Mouse (Mus musculus) adrenal gland, postnatal 25 days (tissue): ENCODE results near the gene Dph7. TPM values are rescaled to one million over a fixed set of nuclear protein-coding genes. Genes with fewer than 3 reads are reported as not detected.
A peak's percentile ranks its signal among the peaks of the same experiment; 100 is the strongest.
"Not testable (repeated sequence)": the region's sequence is repeated elsewhere in the genome, so short reads cannot be mapped to it uniquely, and the experiment has no call there.

Experiments used
- DNase-seq: peaks from one replicate; pipeline ENCODE4 v3.0.0; 2021; ENCODE audit warnings: mixed read lengths
- long read RNA-seq: library from polyadenylated mRNA; stranded (forward); transcript quantifications from one replicate; pipeline ENCODE4 v2.0.0, GENCODE M21; 2021
- total RNA-seq: library from RNA; stranded (reverse); gene quantifications from 2 replicates; pipeline ENCODE4 v1.2.3, GENCODE M21; 2021

Dph7 gene
- total RNA-seq, result 9.6 and 15.5 TPM in 2 replicates
- long read RNA-seq, transcript Dph7-201 (9 exons, 1,666 nt), result major isoform, 8 of 22 reads
- long read RNA-seq, partial matches to known transcripts, result 1 of 22 reads
- long read RNA-seq, other reads (novel, unspliced or antisense), result 12 of 22 reads

DNA sequence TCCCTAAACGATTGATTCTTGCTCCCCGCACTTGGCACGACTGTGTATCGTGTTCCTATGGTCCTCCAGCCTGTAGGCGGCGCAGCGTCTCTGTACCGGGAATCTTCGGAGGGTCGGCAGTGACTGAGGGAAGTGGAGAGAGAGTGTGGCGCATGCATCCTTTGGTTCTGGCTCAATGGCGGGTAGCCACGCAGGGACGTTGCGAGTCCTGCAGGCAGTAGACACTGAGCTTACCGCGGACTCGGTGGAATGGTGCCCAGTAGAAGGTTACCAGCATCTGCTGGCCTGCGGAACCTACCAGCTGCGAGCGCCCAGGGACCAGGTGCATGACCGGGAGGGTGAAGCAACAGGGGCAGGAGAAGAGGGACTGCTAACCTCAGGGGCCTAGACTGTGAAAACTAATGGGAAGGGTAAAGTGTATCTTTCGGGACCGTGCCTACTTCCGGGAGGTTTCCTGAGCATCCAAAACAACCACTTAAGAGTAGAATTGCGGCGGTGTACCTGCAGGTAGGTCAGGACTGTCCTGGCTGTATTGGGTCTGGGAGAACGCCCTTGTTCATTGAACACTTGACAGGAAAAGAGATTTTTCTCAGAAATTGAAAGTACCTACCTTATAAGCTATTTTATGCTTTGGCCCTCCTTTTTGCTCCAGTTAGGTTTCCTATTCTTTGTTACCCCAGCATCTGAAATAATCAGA, at the start of gene Dph7:
Gene Dph7 (plus strand): TSS at position 97 of the 697 bp plus-strand sequence.
- DNase-seq, result peak; percentile 85

DNA sequence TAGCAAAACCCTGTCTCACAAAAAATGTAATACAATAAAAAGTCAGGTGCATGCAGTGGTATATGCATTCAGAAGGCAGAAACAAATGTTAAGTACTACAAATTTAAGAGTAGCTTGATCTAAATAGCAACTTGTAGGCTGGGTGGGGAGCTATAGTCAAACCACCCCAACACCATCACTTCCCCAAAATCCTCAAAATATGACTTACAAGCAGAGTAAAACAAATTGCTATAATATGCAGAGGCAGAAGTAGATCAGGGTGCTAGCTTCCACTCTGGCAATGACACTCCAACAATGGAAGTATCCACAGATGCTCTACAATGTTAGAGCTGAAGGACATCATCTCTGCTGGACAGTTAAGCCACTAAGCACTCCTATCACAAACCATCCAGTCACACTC, 49.6 kb upstream of the Dph7 start:
- DNase-seq, result no peak

DNA sequence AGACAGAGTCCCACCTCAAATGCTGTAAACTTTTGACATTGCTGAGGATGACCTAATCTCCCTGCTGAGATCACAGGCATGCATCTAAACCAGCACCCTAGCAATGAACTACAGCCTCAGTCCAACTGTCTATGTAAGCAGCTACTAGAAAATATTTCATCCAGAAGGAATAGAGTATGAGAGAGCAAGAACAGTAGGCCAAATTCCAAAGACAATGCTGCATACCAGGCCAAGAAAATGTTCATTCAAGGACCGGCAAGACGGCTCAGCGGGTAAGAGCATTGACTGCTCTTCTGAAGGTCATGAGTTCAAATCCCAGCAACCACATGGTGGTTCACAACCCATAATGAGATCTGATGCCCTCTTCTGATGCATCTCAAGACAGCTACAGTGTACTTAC, 47.4 kb upstream of the Dph7 start:
- DNase-seq, result no peak

DNA sequence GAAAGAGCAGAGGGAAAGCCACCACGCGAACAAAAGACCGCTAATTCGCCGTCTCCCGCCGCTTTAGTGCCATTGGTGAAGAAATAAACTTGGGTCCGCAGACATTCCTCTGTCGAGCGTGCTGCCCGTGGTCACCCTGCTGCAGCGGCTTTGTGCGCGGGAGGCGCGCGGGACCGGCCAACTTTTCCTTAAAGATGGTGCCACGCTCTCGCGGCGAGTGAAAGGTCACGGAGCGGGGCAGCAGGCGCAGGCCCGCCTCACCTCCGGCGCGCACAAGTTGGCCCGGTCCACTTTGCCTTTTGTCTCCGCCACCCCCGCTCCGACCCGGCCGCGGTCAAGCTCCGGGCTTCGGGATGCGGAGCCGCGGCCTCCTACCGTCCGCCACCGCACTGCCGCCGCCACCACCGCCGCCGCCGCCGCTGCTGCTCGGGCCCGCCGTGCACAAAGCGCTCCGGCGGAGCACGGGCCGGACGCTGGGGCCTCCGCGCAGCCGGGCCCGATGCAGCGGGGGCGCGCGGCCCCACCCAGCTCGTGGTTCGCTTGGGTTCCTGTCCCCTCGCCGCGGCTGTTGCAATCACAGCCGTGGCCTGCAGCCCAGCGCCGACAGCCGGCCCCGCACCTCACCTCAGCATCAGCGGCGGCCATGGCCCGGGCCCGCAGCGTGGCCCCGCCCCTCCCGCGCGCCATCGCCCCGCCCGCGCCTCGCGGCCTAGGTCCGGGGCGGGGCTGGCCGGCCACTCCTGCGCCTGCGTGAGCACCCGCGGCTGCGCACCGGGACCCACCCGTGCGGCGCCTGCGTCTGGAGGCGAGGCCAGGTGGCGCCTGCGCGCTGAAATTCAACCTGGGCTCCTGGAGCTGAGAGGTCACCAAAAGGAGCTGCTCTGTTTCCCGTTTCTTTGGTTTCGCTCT, 43.0 kb upstream of the Dph7 start, which contains the start of gene Ehmt1:
Gene Ehmt1 (minus strand): TSS at position 685 of the 909 bp plus-strand sequence.
- peak; percentile 97 for DNase-seq

DNA sequence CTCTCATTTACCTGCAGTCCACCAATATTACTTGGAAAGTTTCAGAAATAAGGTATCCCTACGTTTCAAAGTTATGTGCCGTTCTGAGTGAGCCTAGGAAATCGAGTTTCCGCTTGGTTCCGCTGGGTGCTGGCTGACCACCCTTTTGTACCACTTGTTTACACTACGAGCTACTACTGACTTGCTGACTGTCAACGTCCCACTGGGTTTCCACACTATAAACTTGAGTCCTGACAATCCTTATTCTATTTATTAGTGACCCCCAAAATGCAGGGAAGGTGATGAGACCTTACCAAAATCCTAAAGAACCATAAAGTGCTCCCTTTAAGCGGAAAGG, 42.4 kb upstream of the Dph7 start:
- no peak for DNase-seq

DNA sequence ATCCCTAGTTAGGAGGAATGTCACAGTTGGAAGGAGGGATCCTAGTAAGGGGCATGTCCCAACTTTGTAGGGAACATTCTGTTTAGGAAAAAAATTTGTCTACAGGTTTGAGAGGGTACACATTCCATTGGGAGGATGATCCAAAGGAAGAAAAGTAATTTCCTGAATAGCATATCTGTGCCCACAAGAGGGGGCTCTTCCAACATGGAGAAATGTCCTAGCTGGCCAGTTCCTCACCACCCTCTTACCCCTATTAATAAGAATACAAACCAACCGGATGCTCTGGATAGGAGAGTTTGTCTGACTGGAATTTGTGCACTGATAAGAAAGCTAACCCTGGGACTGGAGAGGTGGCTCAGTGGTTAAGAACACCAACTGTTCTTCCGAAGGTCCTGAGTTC, 38.6 kb upstream of the Dph7 start:
- DNase-seq, result no peak

DNA sequence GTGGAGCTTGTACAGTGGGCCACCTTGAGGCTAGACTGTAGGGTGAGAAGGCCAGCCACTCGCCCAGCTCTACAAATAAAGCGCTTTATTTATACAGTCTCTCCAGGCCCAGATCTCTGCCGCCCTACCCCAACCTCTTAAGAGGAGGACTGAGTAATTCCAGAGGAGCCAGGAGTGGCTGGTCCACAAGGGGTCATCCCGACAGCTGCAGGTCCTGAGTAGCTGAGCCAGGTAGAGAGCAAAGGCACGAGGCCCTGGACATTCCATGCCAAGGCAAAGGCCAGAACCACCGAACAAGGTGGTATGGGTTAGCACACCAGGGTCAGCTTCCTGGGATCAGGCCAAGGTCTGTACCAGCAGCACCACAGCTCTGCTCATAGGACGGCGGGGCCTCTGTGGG, 36.9 kb upstream of the Dph7 start:
- no peak for DNase-seq

DNA sequence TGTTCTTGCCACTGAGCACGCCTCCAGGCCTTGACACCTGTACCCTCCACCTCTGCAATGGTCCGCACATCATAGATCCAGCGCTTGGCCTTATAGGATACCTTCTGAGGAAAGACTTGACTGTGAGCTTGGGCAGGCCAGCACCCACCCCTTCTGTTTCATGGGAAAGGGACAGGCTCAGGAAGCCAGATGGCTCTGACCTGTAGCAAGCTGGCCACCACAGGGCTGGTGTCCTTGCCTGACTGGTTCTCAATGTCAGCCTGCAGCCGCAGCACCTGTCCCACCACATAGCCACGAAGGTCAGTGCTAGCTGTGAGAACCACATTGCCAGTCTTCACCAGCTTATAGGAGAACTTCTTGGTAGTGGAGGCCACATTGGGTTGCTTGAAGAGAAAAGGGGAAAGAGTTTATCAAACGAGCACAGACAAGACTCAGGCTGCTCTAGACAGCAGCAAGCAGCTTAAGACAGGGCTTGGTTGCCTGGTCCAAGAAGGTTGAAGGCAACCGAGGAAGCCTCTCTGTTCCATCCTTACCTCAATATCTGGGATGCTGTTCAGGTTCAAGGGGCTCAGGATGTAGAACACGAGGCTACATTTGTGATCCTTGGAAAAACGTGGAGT, 35.7 kb upstream of the Dph7 start:
- DNase-seq, result no peak

DNA sequence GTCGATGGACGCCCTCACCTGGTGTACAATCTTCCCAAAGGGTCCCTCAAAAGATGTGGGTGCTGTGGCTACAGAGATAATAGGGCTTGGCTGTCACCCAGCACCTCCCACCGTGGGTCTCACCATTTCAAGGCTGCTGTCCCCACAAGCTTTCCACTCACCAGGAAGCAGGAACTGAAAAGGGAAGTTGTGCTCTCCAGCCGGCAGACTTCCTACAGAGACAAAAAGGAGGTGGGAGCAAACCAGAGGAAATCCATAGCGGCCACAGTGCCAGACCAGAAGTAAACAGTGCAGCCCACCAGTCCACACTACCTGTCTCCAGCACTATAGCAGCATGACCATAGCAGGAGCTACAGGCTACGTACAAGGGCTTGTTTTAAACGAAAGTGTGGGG, 35.2 kb upstream of the Dph7 start:
- DNase-seq, result no peak

DNA sequence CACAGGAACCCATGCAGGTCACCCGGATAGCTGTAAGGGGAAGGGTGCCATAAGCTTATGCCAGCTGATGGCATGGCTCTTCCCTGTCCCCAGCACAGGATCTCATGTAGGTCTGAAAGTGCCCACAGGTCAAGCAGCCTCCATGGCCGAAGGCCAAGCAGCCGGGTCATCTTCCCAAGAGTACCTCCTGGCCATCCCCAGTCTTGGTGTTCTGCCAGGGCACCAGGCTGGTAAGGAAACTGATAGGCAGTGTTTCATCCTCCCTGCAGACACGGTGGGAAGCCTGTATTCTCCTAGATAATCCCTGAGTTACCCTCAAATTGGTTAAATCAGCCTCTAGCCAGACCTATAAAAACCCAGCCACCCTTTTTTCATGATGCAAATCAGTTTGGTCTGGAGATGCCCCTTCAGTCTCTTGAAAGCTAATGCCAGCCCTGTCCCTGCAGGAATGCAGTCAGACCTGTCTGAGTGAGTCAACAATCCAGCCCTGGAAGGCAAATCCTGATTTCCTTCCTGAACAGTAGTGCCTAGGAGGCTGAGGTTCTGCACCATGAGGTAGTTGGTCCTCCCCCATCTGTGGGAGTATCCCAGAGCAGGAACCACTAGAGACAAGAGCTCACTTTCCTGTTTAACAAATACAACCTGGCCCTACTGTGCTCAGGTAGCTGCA, 34.3 kb upstream of the Dph7 start:
- peak; percentile 23 for DNase-seq

DNA sequence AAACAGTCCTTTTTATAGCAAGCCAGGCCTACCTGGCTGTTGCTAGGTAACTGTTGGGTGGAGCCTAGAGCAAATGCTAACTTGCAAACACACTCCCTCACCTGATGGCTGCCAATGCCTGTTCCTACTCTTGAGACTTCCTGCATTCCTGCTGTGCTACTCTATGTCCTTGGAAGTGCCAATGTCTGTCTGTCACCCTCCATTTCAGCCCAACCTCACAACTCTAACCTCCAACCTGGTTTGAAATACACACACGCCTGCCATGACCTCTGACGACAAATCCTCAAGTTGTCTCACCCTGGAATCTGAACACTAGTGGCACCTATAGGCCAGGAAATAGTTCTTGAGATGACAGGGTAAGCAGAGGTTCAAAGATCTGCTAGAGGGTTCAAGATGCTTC, 33.1 kb upstream of the Dph7 start:
- DNase-seq, result no peak

DNA sequence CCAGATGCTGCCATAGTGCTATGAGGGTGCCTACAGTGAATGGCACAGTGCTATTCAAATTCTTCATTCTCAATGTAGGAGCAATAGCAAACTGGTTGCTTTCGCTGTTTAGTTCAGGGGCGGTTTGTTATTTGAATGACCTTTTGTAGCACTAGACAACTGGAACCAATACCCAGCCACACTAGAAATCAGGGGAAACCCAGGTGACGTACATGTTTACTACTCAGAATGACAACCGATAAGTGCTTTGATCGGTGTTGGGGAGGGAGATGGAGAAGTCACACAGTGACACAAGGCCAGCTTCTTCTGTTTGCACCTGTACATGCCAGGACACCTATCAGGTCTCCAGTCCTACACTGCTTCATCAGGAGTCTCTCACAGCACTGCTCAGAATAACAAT, 32.6 kb upstream of the Dph7 start:
- no peak for DNase-seq

DNA sequence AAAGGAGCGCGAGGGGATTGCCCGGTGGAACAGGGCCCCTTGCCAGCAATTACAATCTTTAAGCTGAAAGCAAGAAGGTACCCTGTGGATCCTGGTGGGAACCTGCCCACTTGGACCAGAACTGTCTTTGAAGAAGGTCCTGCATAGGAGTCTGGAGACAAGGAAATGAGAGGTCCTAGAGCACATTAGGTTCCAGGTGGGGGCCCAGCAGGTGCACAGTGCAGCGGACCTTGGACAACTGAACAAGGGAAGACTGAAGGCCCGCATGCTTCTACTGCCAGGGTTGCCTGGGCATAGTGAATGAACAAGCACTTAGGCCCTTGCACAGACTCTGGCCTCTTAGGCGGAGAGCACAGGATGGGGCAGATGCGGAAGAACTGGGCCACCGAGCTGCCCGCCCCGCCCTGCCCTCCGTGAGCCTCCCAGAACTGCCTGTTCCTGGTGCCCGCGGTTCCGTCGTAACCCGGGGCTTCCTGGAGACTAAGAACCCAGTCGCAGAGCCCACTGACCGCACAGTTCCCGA, 27.7 kb upstream of the Dph7 start:
- DNase-seq, result no peak

DNA sequence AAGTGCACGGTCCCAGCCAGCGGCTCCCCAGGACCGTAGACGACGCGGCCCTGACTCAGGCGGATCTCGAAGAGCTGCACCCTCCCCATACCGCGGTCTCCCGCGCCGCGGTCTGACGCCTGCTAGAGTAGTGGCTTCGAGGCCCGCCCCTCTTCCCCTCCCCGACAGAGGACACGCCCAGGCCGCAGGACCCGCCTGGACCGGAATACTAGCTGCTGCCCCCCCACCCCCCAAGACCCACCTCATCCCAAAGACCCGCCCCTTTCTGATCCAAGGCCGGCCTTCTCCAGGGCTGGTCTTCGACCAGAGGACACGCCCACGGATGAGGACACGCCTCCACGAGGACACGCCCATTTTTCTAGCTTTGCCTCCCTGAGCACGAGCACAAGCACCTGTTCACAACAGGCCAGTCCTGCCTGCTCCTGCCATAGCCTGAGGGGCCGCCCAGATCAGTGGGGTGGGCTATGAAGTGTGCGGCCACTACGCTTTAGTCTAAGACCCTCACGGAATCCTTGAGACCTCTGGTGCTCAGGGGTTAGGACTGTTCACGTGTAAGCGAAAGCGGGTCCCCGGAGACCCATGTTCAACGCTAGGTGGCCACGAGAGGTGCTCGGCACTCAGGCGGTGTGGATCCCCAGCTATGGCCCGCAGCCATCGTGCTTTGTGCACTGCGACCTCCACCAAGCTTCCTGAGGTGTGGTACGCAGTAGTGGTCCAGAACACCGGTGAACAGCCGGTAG, 27.0 kb upstream of the Dph7 start, which contains the start of gene Arrdc1:
Gene Arrdc1 (minus strand): TSS at position 196 of the 740 bp plus-strand sequence.
- DNase-seq, result peak; percentile 89

DNA sequence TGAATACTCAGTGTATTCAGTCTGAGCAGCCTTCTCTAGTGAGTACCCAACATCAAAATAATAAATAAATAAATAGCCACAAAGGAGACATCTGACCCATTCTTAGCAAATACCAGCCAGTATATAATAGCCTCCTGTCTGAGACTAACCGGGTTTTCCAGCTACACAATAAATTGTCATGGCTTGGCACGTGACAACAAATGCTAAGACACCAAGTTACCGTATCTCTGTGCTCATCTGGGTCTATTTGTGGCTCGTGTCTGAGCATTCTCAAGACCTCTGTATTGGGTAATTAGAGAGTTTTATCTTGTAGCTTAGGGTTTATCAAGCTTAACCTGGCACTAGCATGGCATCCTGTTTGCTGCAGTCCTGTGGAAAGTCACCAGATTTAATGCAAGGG, 20.1 kb upstream of the Dph7 start:
- no peak for DNase-seq

DNA sequence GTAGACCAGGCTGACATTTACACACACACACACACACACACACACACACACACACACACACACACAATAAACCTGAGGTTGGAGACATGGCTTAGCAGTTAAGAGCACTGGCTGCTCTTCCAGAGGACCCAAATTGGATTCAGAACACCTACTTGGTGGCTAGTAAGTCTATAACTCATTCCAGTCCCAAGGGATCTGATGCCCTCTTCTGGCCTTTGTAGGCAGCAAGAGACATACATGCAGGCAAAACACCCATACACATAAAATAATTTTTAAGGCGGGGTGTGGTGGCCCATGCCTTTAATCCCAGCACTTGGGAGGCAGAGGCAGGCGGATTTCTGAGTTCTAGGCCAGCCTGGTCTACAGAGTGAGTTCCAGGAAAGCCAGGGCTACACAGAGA, 17.9 kb upstream of the Dph7 start:
- DNase-seq, result not testable (repeated sequence)

DNA sequence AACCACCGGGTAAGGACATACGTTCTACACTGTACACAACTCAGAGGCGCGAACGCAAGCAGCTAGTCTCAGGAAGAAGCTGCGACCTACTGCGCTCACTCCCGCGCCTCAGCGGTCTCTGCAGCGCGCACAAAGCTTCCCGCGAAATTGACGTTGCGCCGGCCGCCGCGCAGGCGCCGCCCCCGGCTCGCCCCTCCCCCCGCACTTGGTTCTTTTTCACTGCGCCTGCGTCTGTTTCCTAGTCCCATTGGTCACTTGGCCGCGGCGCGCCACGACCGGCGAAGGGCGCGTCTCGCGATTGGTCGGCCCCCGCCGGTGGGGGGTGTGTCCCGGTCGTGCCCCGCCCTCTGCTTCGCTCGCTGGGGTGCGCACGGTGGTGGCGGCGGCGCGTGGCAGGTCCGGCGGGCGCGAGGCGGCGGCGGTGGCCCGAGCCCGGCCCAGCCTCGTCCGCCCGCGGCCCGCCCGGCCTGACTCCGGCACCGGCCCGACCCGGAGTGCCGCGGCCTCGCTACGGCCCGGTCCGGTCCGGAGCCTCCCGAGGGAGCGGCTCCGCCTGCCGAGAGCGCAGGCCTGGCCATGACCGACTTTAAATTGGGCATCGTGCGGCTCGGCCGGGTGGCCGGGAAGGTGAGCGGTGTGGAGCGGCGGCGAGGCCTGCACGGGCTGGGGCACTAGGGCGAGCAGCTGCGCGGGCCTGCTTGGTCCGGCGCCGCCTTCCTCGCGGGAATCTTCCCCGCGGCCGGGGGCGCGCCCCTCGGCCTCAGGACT, 12.6 kb upstream of the Dph7 start, which contains the start of gene Zmynd19:
Gene Zmynd19 (plus strand): TSS at position 372 of the 768 bp plus-strand sequence.
- DNase-seq, result peak; percentile 99

DNA sequence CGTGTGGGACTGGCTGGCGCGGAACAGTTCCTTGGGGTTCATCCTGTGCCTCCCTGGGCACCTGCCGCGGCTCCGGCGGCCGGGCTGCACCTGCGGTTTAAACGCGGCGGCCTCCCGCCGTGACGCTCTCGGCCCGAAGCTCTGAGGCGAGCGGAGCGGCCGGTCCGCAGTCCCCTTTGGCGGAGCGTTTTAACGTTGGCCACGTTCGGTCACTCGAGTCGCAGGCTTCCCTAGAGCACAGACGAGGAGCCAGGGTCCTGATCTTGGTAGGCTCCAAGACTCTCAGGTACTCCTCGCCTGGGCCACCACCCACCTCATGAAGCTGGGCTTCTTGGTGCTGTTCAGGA, 12.0 kb upstream of the Dph7 start:
- DNase-seq, result peak; percentile 29

DNA sequence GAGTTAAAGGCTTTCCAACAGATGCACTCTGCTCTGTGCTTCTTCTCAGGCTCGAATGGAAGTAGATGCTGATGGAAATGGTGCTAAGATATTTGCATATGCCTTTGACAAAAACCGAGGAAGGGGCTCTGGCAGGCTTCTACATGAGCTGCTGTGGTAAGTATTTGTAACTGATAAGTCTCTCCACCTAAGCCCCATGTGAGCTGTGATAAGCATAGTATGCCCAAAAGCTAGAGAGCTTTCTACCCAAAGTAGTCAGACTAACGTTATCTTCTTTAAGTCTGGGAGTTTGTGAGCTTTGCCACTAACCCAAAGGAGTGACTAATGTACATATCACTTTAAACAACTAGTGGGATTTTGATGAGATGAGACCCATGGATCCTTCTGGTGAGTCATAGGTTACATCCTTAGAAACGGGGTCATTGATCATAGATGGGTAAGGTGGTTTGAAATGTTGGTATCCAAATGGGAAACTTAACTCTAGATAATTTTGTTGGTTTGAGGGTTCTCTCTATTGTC, 9.6 kb upstream of the Dph7 start:
- DNase-seq, result no peak

DNA sequence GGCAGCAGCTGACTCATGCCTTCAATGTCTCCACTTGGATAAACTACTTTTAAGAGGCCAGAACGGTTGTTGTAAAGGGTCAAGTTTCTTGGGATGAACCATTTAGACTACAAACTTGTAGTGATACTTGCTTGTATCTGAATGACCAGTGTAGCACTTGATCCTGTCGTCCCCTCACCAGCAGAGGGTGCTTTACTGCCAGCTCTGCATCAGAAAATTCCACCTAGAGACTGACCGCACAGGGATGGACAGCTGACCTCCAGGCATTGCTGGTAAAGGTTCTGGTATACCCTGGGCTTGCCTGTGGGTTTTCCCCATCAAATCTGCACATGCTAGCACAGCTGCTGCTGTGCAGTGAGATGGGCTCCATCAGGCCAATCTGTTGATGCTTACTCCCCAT, 1.3 kb upstream of the Dph7 start:
- peak; percentile 32 for DNase-seq
